Mouse (Mus musculus) MEL-GATA-1-ER (cell line): ENCODE results near the gene Auts2.

Source experiments
- DNase-seq: peaks from one replicate; pipeline ENCODE4 v3.0.0-alpha.2; 2012; ENCODE audit warnings: low read depth; ENCODE audit errors: extremely low read depth

Gene Auts2

GRCm38 (mm10) chr5:131634731-131635130 lies 908.4 kb downstream of the Auts2 start:
- no peak for DNase-seq

GRCm38 (mm10) chr5:131631998-131632379 lies 911.2 kb downstream of the Auts2 start:
- no peak for DNase-seq

- no peak for DNase-seq
These were observed 911.8 kb downstream of the Auts2 start for GRCm38 (mm10) chr5:131631038-131631997.

- DNase-seq, result no peak
These were observed 912.6 kb downstream of the Auts2 start for GRCm38 (mm10) chr5:131630577-131630976.

GRCm38 (mm10) chr5:131616113-131616876 lies 926.8 kb downstream of the Auts2 start:
- DNase-seq, result no peak

GRCm38 (mm10) chr5:131614238-131614637 lies 928.9 kb downstream of the Auts2 start:
- DNase-seq, result no peak

- no peak for DNase-seq
These were observed 929.8 kb downstream of the Auts2 start for GRCm38 (mm10) chr5:131613301-131613700.

GRCm38 (mm10) chr5:131610702-131611101 lies 932.4 kb downstream of the Auts2 start:
- DNase-seq, result no peak

- DNase-seq, result no peak
These were observed 936.4 kb downstream of the Auts2 start for GRCm38 (mm10) chr5:131606786-131607185.

GRCm38 (mm10) chr5:131601934-131602692 lies 941.0 kb downstream of the Auts2 start:
- no peak for DNase-seq

GRCm38 (mm10) chr5:131600325-131601125 lies 942.6 kb downstream of the Auts2 start:
- DNase-seq, result no peak

GRCm38 (mm10) chr5:131597503-131597902 lies 945.6 kb downstream of the Auts2 start:
- no peak for DNase-seq

GRCm38 (mm10) chr5:131596591-131596990 lies 946.6 kb downstream of the Auts2 start:
- no peak for DNase-seq

- no peak for DNase-seq
These were observed 947.4 kb downstream of the Auts2 start for GRCm38 (mm10) chr5:131595730-131596129.

- no peak for DNase-seq
These were observed 948.5 kb downstream of the Auts2 start for GRCm38 (mm10) chr5:131594597-131594996.

GRCm38 (mm10) chr5:131593261-131593660 lies 949.9 kb downstream of the Auts2 start:
- no peak for DNase-seq

GRCm38 (mm10) chr5:131589948-131590467 lies 953.1 kb downstream of the Auts2 start:
- DNase-seq, result no peak

GRCm38 (mm10) chr5:131586332-131586700 lies 956.8 kb downstream of the Auts2 start:
- DNase-seq, result no peak

- no peak for DNase-seq
These were observed 957.3 kb downstream of the Auts2 start for GRCm38 (mm10) chr5:131585684-131586331.
